Mouse (Mus musculus): ENCODE results near the gene Lmbrd2.

- no peak for TF ChIP-seq CTCF (IDR thresholded peaks at IDR 0.05; ENCODE audit: control insufficient read depth, insufficient read depth, insufficient replicate concordance, low read depth, low read length)
- TF ChIP-seq POLR2A (IDR thresholded peaks at IDR 0.05; ENCODE audit: control insufficient read depth, low read depth, low read length): no peak
Measured at GRCm38 (mm10) chr15:9211891-9212290, 71.5 kb downstream of the Lmbrd2 start.

All from testis, adult 2 months (tissue).